Mouse (Mus musculus) retina, embryonic 14.5 days (tissue): Measurements from ENCODE around the gene Slc26a8.

ENCODE experiments used
- DNase-seq: peaks from one replicate; pipeline ENCODE4 v3.0.0-alpha.2; 2015; ENCODE audit warnings: low spot score

Gene Slc26a8

DNA sequence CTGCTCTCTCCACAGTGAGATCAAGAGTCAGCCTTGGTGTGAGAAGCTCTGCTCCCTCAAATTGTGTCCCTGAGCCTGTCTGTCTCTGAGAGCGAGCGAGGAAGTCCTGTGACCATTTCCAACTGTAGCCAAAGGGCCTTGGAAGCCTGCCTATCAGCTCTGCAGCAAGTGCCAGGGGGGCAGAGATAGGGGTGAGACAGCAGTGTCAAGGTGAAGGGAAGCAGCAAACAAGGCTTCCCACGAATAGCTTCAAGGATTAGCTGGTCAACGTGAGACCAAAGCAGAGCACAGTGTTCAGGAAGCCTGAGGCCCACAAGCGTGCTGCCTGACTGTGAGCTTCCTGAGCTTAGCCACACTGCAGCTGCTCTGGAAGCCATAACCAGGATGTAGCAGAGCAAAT is 98.6 kb downstream of the Slc26a8 start:
- no peak for DNase-seq

DNA sequence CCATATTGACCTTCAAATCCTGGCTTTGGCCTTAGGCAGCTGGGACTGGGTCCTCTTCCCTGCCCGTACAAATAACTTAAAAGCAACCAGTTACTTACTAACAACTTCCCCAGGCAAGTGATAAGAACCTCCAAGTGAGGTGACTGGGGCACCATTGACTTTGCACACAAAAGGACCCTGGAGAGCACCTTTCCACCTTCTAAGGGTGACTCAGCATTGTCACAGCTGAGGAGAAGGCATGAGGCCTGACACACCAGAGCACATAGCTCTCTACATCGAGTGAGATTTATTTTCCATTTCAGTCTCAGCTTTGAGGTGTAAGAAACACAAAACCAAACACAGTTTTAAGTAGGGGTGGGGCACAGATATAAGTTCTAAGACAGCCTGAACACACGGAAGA is 99.4 kb downstream of the Slc26a8 start:
- DNase-seq, result no peak

DNA sequence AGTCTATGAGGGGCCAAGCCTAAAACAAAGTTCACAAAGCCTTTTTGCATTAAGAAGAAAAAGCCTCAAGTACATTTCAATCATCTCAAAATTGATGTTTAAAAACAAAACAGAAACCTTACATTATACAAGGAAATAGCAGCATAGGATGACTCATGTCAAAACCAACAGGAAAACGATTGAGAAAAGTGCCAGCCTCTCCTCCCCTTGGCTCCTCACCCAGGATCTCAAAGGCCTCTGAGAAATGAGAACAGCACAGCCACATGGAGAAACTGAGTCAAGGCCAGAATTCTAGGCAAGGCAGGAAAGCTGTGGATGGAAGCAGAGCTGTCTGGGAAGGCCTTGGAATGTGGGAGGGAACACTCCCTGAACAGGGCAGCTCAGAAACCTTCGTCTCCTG is 101.4 kb downstream of the Slc26a8 start:
- no peak for DNase-seq
